Mouse (Mus musculus) retina, postnatal 7 days (tissue): Measurements from ENCODE around the gene Tmem81.
"Not testable (repeated sequence)": the region's sequence is repeated elsewhere in the genome, so short reads cannot be mapped to it uniquely, and the experiment has no call there.

Source experiments
- DNase-seq: peaks from one replicate; pipeline ENCODE4 v3.0.0-alpha.2; 2012; ENCODE audit warnings: low read depth, low spot score

Tmem81 gene

GRCm38 (mm10) chr1:132506058-132506457 is at the start of gene Tmem81:
Gene Tmem81 (plus strand): TSS chr1:132506230.
- DNase-seq, result no peak

GRCm38 (mm10) chr1:132464651-132465050 is 41.4 kb upstream of the Tmem81 start:
- DNase-seq, result no peak

GRCm38 (mm10) chr1:132468926-132469325 is 37.1 kb upstream of the Tmem81 start:
- DNase-seq, result no peak

GRCm38 (mm10) chr1:132469519-132469918 is 36.5 kb upstream of the Tmem81 start:
- no peak for DNase-seq

GRCm38 (mm10) chr1:132470031-132470430 is 36.0 kb upstream of the Tmem81 start:
- not testable (repeated sequence) for DNase-seq

GRCm38 (mm10) chr1:132471032-132471431 is 35.0 kb upstream of the Tmem81 start:
- no peak for DNase-seq

- DNase-seq, result no peak
Observed at GRCm38 (mm10) chr1:132471499-132471898, 34.5 kb upstream of the Tmem81 start.

- peak; percentile 11 for DNase-seq
Observed at GRCm38 (mm10) chr1:132472537-132472936, 33.5 kb upstream of the Tmem81 start.

GRCm38 (mm10) chr1:132474496-132474895 is 31.5 kb upstream of the Tmem81 start:
- no peak for DNase-seq

GRCm38 (mm10) chr1:132476575-132476927 is 29.5 kb upstream of the Tmem81 start:
- no peak for DNase-seq

- peak; percentile 88 for DNase-seq
Observed at GRCm38 (mm10) chr1:132476928-132477691, 28.9 kb upstream of the Tmem81 start, which contains the start of gene Rbbp5. Gene Rbbp5 (plus strand): TSS chr1:132477365.

GRCm38 (mm10) chr1:132479438-132479837 is 26.6 kb upstream of the Tmem81 start:
- DNase-seq, result no peak

- no peak for DNase-seq
Observed at GRCm38 (mm10) chr1:132481619-132482018, 24.4 kb upstream of the Tmem81 start.

- no peak for DNase-seq
Observed at GRCm38 (mm10) chr1:132483234-132483633, 22.8 kb upstream of the Tmem81 start.

GRCm38 (mm10) chr1:132483759-132484158 is 22.3 kb upstream of the Tmem81 start:
- DNase-seq, result no peak

- no peak for DNase-seq
Observed at GRCm38 (mm10) chr1:132500535-132500934, 5.5 kb upstream of the Tmem81 start.

GRCm38 (mm10) chr1:132505155-132505554 is 875 bp upstream of the Tmem81 start:
- no peak for DNase-seq

- DNase-seq, result no peak
Observed at GRCm38 (mm10) chr1:132506656-132507055, 626 bp downstream of the Tmem81 start.

GRCm38 (mm10) chr1:132509771-132510170 is 3.7 kb downstream of the Tmem81 start:
- no peak for DNase-seq

GRCm38 (mm10) chr1:132511521-132511920 is 5.5 kb downstream of the Tmem81 start:
- no peak for DNase-seq

- no peak for DNase-seq
Observed at GRCm38 (mm10) chr1:132512106-132512505, 6.1 kb downstream of the Tmem81 start.

GRCm38 (mm10) chr1:132515339-132515738 is 9.3 kb downstream of the Tmem81 start:
- DNase-seq, result no peak

- no peak for DNase-seq
Observed at GRCm38 (mm10) chr1:132516776-132517175, 10.7 kb downstream of the Tmem81 start.

- no peak for DNase-seq
Observed at GRCm38 (mm10) chr1:132518621-132519020, 12.6 kb downstream of the Tmem81 start.
